Mouse (Mus musculus) embryonic facial prominence, embryonic 10.5 days (tissue): ENCODE results near the gene Tmem14c. TPM values are rescaled to one million over a fixed set of nuclear protein-coding genes. Genes with fewer than 3 reads are reported as not detected.
A peak's percentile ranks its signal among the peaks of the same experiment; 100 is the strongest.

Source experiments
- DNase-seq: peaks from one replicate; pipeline ENCODE4 v3.0.0-alpha.2; 2017; ENCODE audit warnings: low spot score
- H3K27ac ChIP-seq: fragments of 300-500 bp; sonication (generic); replicated peaks from 2 replicates; pipeline ENCODE4 v1.5.1; 2016; ENCODE audit warnings: mild to moderate bottlenecking
- H3K27me3 ChIP-seq: fragments of 300-500 bp; sonication (generic); replicated peaks from 2 replicates; pipeline ENCODE4 v1.6.1; 2016; ENCODE audit warnings: low read depth, mild to moderate bottlenecking; ENCODE audit not compliant: poor library complexity, severe bottlenecking
- H3K36me3 ChIP-seq: fragments of 300-500 bp; sonication (generic); replicated peaks from 2 replicates; pipeline ENCODE4 v1.6.1; 2016; ENCODE audit warnings: mild to moderate bottlenecking, moderate library complexity
- H3K4me1 ChIP-seq: fragments of 300-500 bp; sonication (generic); 2 replicates; pipeline ENCODE4 v1.6.1; 2016
- H3K4me3 ChIP-seq: fragments of 300-500 bp; sonication (generic); 2 replicates; pipeline ENCODE4 v1.5.1; 2016; ENCODE audit warnings: mild to moderate bottlenecking, moderate library complexity
- H3K9me3 ChIP-seq: fragments of 300-500 bp; sonication (generic); 2 replicates; pipeline ENCODE4 v1.6.1; 2016; ENCODE audit warnings: mild to moderate bottlenecking
- WGBS: fragments of 180-500 bp; shearing (Covaris S2); methylation state at CpG from one replicate; pipeline ENCODE4 v1.1.7; 2016; 5-methylcytosine and 5-hydroxymethylcytosine counted together
- polyA plus RNA-seq: library from polyadenylated mRNA; unstranded; fragments of >200 nt; fragmentation: Nextera tagmentation; extraction: Ambion mirVana; gene quantifications from 2 replicates; pipeline ENCODE4 v1.2.1, GENCODE M21; 2016

The Tmem14c gene
- polyA plus RNA-seq, 1 experiment from 2014 or later: 195 TPM

GRCm38 (mm10) chr13:41017832-41018231 is 1.7 kb downstream of the Tmem14c start:
- Histone ChIP-seq H3K36me3 (peaks cover 73% of the 10 kb centered on the region), H3K9me3 (no peaks in the 10 kb centered on the region), H3K4me3 (peak overlapping the region; percentile 75; the same call in 1 of the 2 replicates), H3K27ac (0 out of 2 replicates have a peak overlapping the region, but pooled peaks have one; percentile 14), H3K4me1 (peaks cover 19% of the 10 kb centered on the region), H3K27me3 (no peaks in the 10 kb centered on the region)
- WGBS: 86% methylated on average over 4 of the region's 4 CpGs
- no peak for DNase-seq

- H3K9me3 ChIP-seq: no peaks in the 10 kb centered on the region
- no peak for DNase-seq
- peaks cover 72% of the 10 kb centered on the region for H3K36me3 ChIP-seq
- WGBS: 92% methylated on average over 9 of the region's 9 CpGs
- H3K4me3 ChIP-seq: peak overlapping the region; percentile 27; the same call in 1 of the 2 replicates
- 0 out of 2 replicates have a peak overlapping the region, but pooled peaks have one; percentile 14 for H3K27ac ChIP-seq
- no peaks in the 10 kb centered on the region for H3K27me3 ChIP-seq
- peaks cover 19% of the 10 kb centered on the region for H3K4me1 ChIP-seq
Observed at GRCm38 (mm10) chr13:41018236-41018635, 2.1 kb downstream of the Tmem14c start.

GRCm38 (mm10) chr13:41018756-41019591 is 2.9 kb downstream of the Tmem14c start:
- Histone ChIP-seq H3K27ac (peak overlapping the region; percentile 14; the same call in 1 of the 2 replicates), H3K4me3 (no peak overlapping the region), H3K36me3 (peaks cover 72% of the 10 kb centered on the region), H3K4me1 (peaks cover 19% of the 10 kb centered on the region), H3K9me3 (no peaks in the 10 kb centered on the region), H3K27me3 (no peaks in the 10 kb centered on the region)
- WGBS: 92% methylated on average over 13 of the region's 13 CpGs
- DNase-seq: no peak

- H3K36me3 ChIP-seq: peaks cover 61% of the 10 kb centered on the region
- no peaks in the 10 kb centered on the region for H3K27me3 ChIP-seq
- H3K4me1 ChIP-seq: peaks cover 16% of the 10 kb centered on the region
- H3K27ac ChIP-seq: no peak overlapping the region
- no peaks in the 10 kb centered on the region for H3K9me3 ChIP-seq
- 72% methylated on average over 7 of the region's 7 CpGs for WGBS
- no peak overlapping the region for H3K4me3 ChIP-seq
- DNase-seq: no peak
Observed at GRCm38 (mm10) chr13:41020494-41020893, 4.4 kb downstream of the Tmem14c start.

GRCm38 (mm10) chr13:41021607-41022006 is 5.5 kb downstream of the Tmem14c start:
- Histone ChIP-seq H3K4me1 (peaks cover 11% of the 10 kb centered on the region), H3K36me3 (peaks cover 61% of the 10 kb centered on the region), H3K27ac (no peak overlapping the region), H3K9me3 (no peaks in the 10 kb centered on the region), H3K4me3 (no peak overlapping the region), H3K27me3 (no peaks in the 10 kb centered on the region)
- WGBS: 90% methylated on average over 6 of the region's 6 CpGs
- DNase-seq: no peak

- Histone ChIP-seq H3K4me1 (peaks cover 6% of the 10 kb centered on the region), H3K27ac (no peak overlapping the region), H3K36me3 (peaks cover 61% of the 10 kb centered on the region), H3K9me3 (no peaks in the 10 kb centered on the region), H3K4me3 (no peak overlapping the region), H3K27me3 (no peaks in the 10 kb centered on the region)
- DNase-seq: no peak
- 90% methylated on average over 13 of the region's 13 CpGs for WGBS
Observed at GRCm38 (mm10) chr13:41022099-41022498, 6.0 kb downstream of the Tmem14c start.

- Histone ChIP-seq H3K4me3 (no peak overlapping the region), H3K36me3 (no peaks in the 10 kb centered on the region), H3K4me1 (0 out of 2 replicates have a peak, but pooled peaks cover 5% of the 10 kb centered on the region), H3K27ac (no peak overlapping the region), H3K27me3 (no peaks in the 10 kb centered on the region), H3K9me3 (no peaks in the 10 kb centered on the region)
- no peak for DNase-seq
- WGBS: 82% methylated on average over 5 of the region's 5 CpGs
Observed at GRCm38 (mm10) chr13:41030098-41030497, 14.0 kb downstream of the Tmem14c start.

- H3K27ac ChIP-seq: no peak overlapping the region
- DNase-seq: no peak
- WGBS: 90% methylated on average over 4 of the region's 4 CpGs
- H3K4me1 ChIP-seq: no peaks in the 10 kb centered on the region
- no peaks in the 10 kb centered on the region for H3K36me3 ChIP-seq
- no peaks in the 10 kb centered on the region for H3K9me3 ChIP-seq
- H3K27me3 ChIP-seq: no peaks in the 10 kb centered on the region
- no peak overlapping the region for H3K4me3 ChIP-seq
Observed at GRCm38 (mm10) chr13:41042511-41042910, 26.4 kb downstream of the Tmem14c start.

- DNase-seq: no peak
- H3K9me3 ChIP-seq: no peaks in the 10 kb centered on the region
- WGBS: 91% methylated on average over 8 of the region's 8 CpGs
- H3K27me3 ChIP-seq: 0 out of 2 replicates have a peak, but pooled peaks cover 4% of the 10 kb centered on the region
- no peaks in the 10 kb centered on the region for H3K4me1 ChIP-seq
- no peaks in the 10 kb centered on the region for H3K36me3 ChIP-seq
- H3K4me3 ChIP-seq: no peak overlapping the region
- no peak overlapping the region for H3K27ac ChIP-seq
Observed at GRCm38 (mm10) chr13:41045901-41046300, 29.8 kb downstream of the Tmem14c start.

- Histone ChIP-seq H3K27me3 (0 out of 2 replicates have a peak, but pooled peaks cover 4% of the 10 kb centered on the region), H3K27ac (no peak overlapping the region)
- WGBS: 85% methylated on average over 6 of the region's 6 CpGs
Observed at GRCm38 (mm10) chr13:41047280-41047679, 31.2 kb downstream of the Tmem14c start.

GRCm38 (mm10) chr13:41051965-41052364 is 35.9 kb downstream of the Tmem14c start:
- WGBS: 58% methylated on average over 5 of the region's 5 CpGs
- Histone ChIP-seq H3K9me3 (no peaks in the 10 kb centered on the region), H3K36me3 (no peaks in the 10 kb centered on the region), H3K27me3 (0 out of 2 replicates have a peak, but pooled peaks cover 4% of the 10 kb centered on the region), H3K4me3 (no peak overlapping the region), H3K4me1 (no peaks in the 10 kb centered on the region; the same call in 1 of the 2 replicates), H3K27ac (no peak overlapping the region)
- DNase-seq: no peak

More at GRCm38 (mm10) chr13:41047280-41047679, 31.2 kb downstream of the Tmem14c start:
- no peak for DNase-seq
- H3K36me3 ChIP-seq: no peaks in the 10 kb centered on the region
- H3K4me3 ChIP-seq: no peak overlapping the region
- H3K4me1 ChIP-seq: no peaks in the 10 kb centered on the region; the same call in 1 of the 2 replicates
- no peaks in the 10 kb centered on the region for H3K9me3 ChIP-seq

- WGBS: 92% methylated on average over 4 of the region's 4 CpGs
Observed at GRCm38 (mm10) chr13:41067618-41068017, 51.5 kb downstream of the Tmem14c start.

GRCm38 (mm10) chr13:41071617-41072016 is 55.5 kb downstream of the Tmem14c start:
- Histone ChIP-seq H3K4me1 (no peaks in the 10 kb centered on the region), H3K9me3 (no peaks in the 10 kb centered on the region), H3K27ac (no peak overlapping the region), H3K4me3 (no peak overlapping the region), H3K27me3 (peaks cover 5% of the 10 kb centered on the region; the same call in 1 of the 2 replicates), H3K36me3 (no peaks in the 10 kb centered on the region)
- DNase-seq: no peak
- 94% methylated on average over 11 of the region's 11 CpGs for WGBS

More at GRCm38 (mm10) chr13:41067618-41068017, 51.5 kb downstream of the Tmem14c start:
- Histone ChIP-seq H3K36me3 (no peaks in the 10 kb centered on the region), H3K9me3 (no peaks in the 10 kb centered on the region), H3K27me3 (no peaks in the 10 kb centered on the region), H3K4me1 (no peaks in the 10 kb centered on the region), H3K27ac (no peak overlapping the region), H3K4me3 (no peak overlapping the region)
- no peak for DNase-seq
